Mouse (Mus musculus) ES-E14 (cell line): ENCODE results near the gene St3gal3.

Source experiments
- CHD2 ChIP-seq: IDR thresholded peaks from 2 replicates; pipeline ENCODE4 v1.6.1; 2014; ENCODE audit warnings: mild to moderate bottlenecking, low read depth, low read length, inconsistent platforms
- HCFC1 ChIP-seq: IDR thresholded peaks from 2 replicates; pipeline ENCODE4 v1.6.1; 2012; ENCODE audit warnings: low read length, inconsistent platforms, borderline replicate concordance; ENCODE audit not compliant: insufficient read depth
- MAFK ChIP-seq: IDR thresholded peaks from 2 replicates; pipeline ENCODE4 v1.6.1; 2014; ENCODE audit warnings: mild to moderate bottlenecking, low read depth, low read length, inconsistent platforms; ENCODE audit not compliant: insufficient read depth
- ZC3H11A ChIP-seq: IDR thresholded peaks from 2 replicates; pipeline ENCODE4 v1.6.1; 2012; ENCODE audit warnings: low read depth, mild to moderate bottlenecking, inconsistent platforms, low read length, borderline replicate concordance

DNA sequence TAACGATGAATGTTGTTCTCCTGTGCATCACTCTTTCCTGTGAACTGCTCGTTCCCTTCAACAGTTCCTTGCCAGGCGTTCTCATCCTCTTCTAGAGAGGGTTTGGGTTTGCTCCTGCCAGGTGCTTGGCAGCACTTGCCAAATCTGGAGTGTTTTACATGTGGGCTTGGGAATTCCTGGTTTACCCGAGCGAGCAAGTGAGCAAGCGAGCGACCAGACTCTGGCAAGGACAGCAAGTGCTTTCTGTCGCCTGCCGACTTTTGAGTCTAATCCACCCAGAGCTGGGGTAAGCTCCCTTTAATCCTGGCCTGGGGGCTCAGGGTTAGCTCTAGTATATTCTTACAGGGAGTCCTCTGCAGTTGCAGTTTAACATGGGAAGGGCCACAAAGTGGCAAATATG is 105.7 kb downstream of the St3gal3 start:
- no peak for TF ChIP-seq HCFC1
- no peak for TF ChIP-seq CHD2
- TF ChIP-seq MAFK: no peak
- no peak for TF ChIP-seq ZC3H11A
